Mouse (Mus musculus) forebrain, embryonic 16.5 days (tissue): ENCODE measurements around the gene Cacna1c. TPM values are rescaled to one million over a fixed set of nuclear protein-coding genes. Genes with fewer than 3 reads are reported as not detected.

Source experiments
- ATAC-seq: fragments of 200-750 bp; cut with Nextera tagmentation; 2 replicates; pipeline ENCODE4 v1.8.0; 2017; ENCODE audit warnings: mild to moderate bottlenecking, moderate library complexity
- H3K27ac ChIP-seq: fragments of 300-500 bp; sonication (generic); 2 replicates; pipeline ENCODE4 v1.5.1; 2014; ENCODE audit warnings: low read length, control low read depth
- H3K27me3 ChIP-seq: fragments of 300-500 bp; sonication (generic); replicated peaks from 2 replicates; pipeline ENCODE4 v1.6.1; 2014; ENCODE audit warnings: low read length; ENCODE audit not compliant: control insufficient read depth, insufficient read depth
- H3K36me3 ChIP-seq: fragments of 300-500 bp; sonication (generic); 2 replicates; pipeline ENCODE4 v1.6.1; 2014; ENCODE audit not compliant: control insufficient read depth, insufficient read depth
- H3K4me1 ChIP-seq: fragments of 300-500 bp; sonication (generic); replicated peaks from 2 replicates; pipeline ENCODE4 v1.6.1; 2014; ENCODE audit warnings: low read length; ENCODE audit not compliant: control insufficient read depth, insufficient read depth
- H3K4me2 ChIP-seq: fragments of 300-500 bp; sonication (generic); 2 replicates; pipeline ENCODE4 v1.6.1; 2014; ENCODE audit warnings: mild to moderate bottlenecking, low read length, control low read depth
- H3K4me3 ChIP-seq: fragments of 300-500 bp; sonication (generic); replicated peaks from 2 replicates; pipeline ENCODE4 v1.5.1; 2014; ENCODE audit warnings: mild to moderate bottlenecking, low read length, control low read depth
- H3K9ac ChIP-seq: fragments of 300-500 bp; sonication (generic); replicated peaks from 2 replicates; pipeline ENCODE4 v1.6.1; 2014; ENCODE audit warnings: low read depth, low read length, control low read depth
- H3K9me3 ChIP-seq: fragments of 300-500 bp; sonication (generic); 2 replicates; pipeline ENCODE4 v1.6.1; 2016; ENCODE audit warnings: low read length; ENCODE audit not compliant: control insufficient read depth
- WGBS: fragments of 180-500 bp; shearing (Covaris S2); extraction: QIAGEN DNeasy Blood & Tissue Kit; methylation state at CpG from one replicate; pipeline ENCODE4 v1.1.7; 2014; 5-methylcytosine and 5-hydroxymethylcytosine counted together
- polyA plus RNA-seq: library from polyadenylated mRNA; unstranded; fragments of >200 nt; fragmentation: Nextera tagmentation; extraction: Ambion mirVana; gene quantifications from 2 replicates; pipeline ENCODE4 v1.2.1, GENCODE M21; 2015

Cacna1c gene
- polyA plus RNA-seq, 1 experiment from 2014 or later: 9.8 TPM

DNA sequence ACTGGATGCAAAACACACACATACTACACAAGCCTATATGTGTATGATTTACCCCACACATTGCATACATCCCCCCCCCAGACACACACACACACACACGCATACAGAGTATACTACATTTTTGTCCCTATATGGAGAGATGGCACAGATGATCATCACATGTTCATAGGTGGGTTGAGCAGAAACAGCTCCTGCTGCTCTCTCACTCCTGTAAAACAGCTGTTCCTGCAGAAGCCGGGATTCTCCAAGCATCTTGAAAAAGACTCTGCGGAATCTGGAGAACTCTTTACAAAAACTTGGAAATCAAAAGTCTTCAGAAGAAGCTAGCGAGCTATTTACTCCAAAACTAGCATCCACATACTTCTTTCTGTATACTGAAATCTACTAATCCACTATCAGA, 63.4 kb downstream of the Cacna1c start:
- Histone ChIP-seq H3K27me3 (no peaks in the 10 kb centered on the region), H3K4me3 (no peak overlapping the region), H3K4me2 (no peak overlapping the region), H3K4me1 (peaks cover 3% of the 10 kb centered on the region; the same call in 1 of the 2 replicates), H3K27ac (no peak overlapping the region), H3K9ac (no peak overlapping the region), H3K36me3 (no peaks in the 10 kb centered on the region), H3K9me3 (no peaks in the 10 kb centered on the region)
- no peak for ATAC-seq
- 92% methylated on average over 4 of the region's 4 CpGs for WGBS

DNA sequence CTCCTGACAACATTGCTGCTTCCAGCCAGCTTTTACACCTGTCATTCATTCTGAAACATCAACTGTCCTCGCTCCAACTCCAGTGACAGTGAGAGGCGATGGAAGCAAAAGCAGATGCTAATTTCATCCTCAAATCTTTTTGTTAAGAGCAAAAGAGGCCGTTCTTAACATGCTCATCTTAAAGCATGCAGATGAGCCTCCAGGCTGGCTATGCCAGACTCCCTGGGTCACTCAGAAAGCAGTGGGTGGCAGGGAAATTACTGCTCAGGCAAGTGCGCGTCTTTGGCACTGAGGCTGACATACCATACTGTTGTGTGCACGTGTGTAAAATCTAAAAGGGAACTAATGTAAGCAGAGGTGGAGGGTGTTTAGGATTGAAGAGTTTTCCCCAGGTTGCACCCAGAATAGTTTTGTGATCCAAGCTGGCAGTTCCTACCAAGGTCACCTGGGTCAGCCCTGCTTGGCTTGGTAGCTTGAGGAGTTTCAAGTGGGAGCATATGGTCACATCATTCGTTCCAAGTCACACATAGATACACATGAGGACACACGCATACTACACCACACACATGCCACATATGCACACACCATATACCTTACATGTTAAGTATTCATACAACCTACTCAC, 64.0 kb downstream of the Cacna1c start:
- no peak; the same call in 1 of the 2 replicates for ATAC-seq
- H3K4me3 ChIP-seq: no peak overlapping the region
- H3K27ac ChIP-seq: no peak overlapping the region
- no peak overlapping the region for H3K4me2 ChIP-seq
- H3K36me3 ChIP-seq: no peaks in the 10 kb centered on the region
- H3K9me3 ChIP-seq: no peaks in the 10 kb centered on the region
- no peaks in the 10 kb centered on the region for H3K27me3 ChIP-seq
- WGBS: 53% methylated on average over 8 of the region's 8 CpGs
- peaks cover 3% of the 10 kb centered on the region; the same call in 1 of the 2 replicates for H3K4me1 ChIP-seq
- H3K9ac ChIP-seq: no peak overlapping the region

DNA sequence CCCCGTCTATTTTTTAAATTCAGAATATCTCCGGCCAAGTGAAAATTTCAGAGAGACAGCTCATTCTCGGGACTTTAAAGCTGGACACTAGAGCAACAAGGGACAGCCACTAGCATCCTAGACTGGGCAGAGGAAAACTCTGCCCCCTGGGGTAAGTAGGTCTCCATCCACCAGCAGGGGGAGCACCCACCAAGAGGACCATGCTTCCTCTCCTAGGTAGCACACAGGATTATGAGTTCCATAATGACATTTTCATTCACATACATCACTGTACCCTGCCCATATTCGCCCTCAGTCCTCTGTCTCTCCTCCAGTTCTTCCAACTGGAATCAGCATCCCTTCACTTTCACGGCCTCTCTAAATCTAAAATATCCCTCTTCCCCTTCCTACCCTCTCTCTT, 66.6 kb downstream of the Cacna1c start:
- H3K27me3 ChIP-seq: no peaks in the 10 kb centered on the region
- H3K36me3 ChIP-seq: no peaks in the 10 kb centered on the region
- no peak overlapping the region for H3K4me3 ChIP-seq
- WGBS: 82% methylated on average over 5 of the region's 5 CpGs
- ATAC-seq: no peak
- H3K9ac ChIP-seq: no peak overlapping the region
- no peaks in the 10 kb centered on the region for H3K9me3 ChIP-seq
- no peak overlapping the region for H3K27ac ChIP-seq
- no peak overlapping the region for H3K4me2 ChIP-seq
- H3K4me1 ChIP-seq: peaks cover 3% of the 10 kb centered on the region; the same call in 1 of the 2 replicates

DNA sequence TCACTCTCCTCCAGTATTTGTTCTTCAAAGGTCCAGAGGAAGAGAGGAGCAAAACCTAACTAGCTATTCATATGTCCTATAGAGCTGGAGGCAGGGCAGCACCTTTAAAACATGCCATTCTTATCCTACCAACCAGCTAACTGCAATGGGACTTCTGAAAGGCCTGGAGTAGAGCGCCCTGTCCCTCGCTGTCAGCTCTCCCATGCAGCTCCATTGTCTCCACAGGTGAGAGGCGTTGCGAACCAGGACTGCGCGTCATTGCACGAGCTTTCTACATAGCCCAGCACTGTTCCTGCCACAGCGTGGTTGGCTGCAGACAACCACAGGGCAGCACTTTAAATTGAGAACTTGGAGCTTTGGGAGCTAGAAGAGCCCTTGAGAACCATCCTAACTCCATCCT, 67.7 kb downstream of the Cacna1c start:
- H3K9ac ChIP-seq: no peak overlapping the region
- peaks cover 3% of the 10 kb centered on the region; the same call in 1 of the 2 replicates for H3K4me1 ChIP-seq
- H3K4me3 ChIP-seq: no peak overlapping the region
- ATAC-seq: no peak
- no peak overlapping the region for H3K4me2 ChIP-seq
- no peak overlapping the region for H3K27ac ChIP-seq
- no peaks in the 10 kb centered on the region for H3K36me3 ChIP-seq
- 89% methylated on average over 8 of the region's 8 CpGs for WGBS
- H3K9me3 ChIP-seq: no peaks in the 10 kb centered on the region
- H3K27me3 ChIP-seq: no peaks in the 10 kb centered on the region

DNA sequence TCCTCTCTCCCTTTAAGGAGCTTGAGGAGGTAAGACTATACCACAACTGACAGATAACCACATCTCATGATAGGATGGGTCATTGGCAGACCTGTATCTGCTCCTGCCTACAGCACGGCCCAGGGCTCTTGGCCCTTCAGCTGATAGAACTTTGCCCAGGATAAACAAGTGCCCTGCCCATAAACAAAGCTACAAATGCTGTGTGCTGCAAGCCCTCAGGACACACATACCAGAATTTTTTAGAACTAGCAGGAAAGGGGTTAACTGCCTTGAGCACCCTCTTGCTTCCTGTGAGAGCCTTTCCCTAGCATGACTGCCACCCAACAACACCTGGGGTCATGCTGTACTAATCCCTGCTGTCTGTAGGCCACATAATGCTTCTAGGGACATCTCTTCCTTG, 68.1 kb downstream of the Cacna1c start:
- H3K27ac ChIP-seq: no peak overlapping the region
- ATAC-seq: no peak

DNA sequence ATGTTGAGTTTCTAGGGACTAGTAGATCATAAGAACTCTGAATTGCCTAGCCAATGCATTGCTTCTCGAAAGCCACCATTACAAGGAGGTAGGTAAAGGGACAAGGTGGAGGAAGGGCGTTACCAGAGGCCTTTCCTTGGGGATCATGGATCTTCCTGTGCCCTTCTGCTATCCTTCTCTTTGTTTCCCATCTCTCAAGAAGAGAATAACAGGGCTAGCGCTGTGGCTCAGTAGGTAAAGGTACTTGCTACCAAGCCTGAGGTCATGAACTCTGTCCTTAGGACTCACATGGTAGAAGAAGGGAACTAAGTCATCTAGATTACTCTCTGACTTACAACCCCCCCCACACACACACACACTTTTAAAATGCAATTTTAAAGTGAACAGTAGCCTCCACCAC, 69.2 kb downstream of the Cacna1c start:
- no peaks in the 10 kb centered on the region for H3K9me3 ChIP-seq
- no peaks in the 10 kb centered on the region; the same call in 1 of the 2 replicates for H3K4me1 ChIP-seq
- 87% methylated on average over 3 of the region's 3 CpGs for WGBS
- no peak overlapping the region for H3K4me3 ChIP-seq
- H3K27ac ChIP-seq: no peak overlapping the region
- H3K27me3 ChIP-seq: no peaks in the 10 kb centered on the region
- no peak overlapping the region for H3K4me2 ChIP-seq
- H3K36me3 ChIP-seq: no peaks in the 10 kb centered on the region
- H3K9ac ChIP-seq: no peak overlapping the region
- no peak for ATAC-seq

More for the DNA sequence above, 68.1 kb downstream of the Cacna1c start:
- WGBS: 100% methylated on average over 1 of the region's 1 CpGs
- Histone ChIP-seq H3K4me2 (no peak overlapping the region), H3K36me3 (no peaks in the 10 kb centered on the region), H3K27me3 (no peaks in the 10 kb centered on the region), H3K9me3 (no peaks in the 10 kb centered on the region), H3K9ac (no peak overlapping the region), H3K4me1 (peaks cover 3% of the 10 kb centered on the region; the same call in 1 of the 2 replicates), H3K4me3 (no peak overlapping the region)

DNA sequence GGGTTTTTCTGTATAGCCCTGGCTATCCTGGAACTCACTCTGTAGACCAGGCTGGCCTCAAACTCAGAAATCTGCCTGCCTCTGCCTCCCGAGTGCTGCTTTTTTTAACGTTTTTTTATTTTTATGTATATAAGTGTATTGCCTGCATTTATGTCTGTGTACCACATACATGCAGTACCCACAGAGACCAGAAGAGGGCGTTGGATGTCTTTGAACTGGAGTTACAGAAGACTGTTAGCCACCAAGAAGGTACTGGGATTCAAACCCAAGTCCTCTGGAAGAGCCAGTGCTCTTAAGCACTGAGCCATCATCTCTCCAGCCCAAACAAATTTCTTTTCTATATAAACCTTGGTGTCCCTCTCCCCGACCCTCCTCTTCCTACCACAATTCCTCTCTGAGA, 77.8 kb downstream of the Cacna1c start:
- Histone ChIP-seq H3K27ac (no peak overlapping the region), H3K9me3 (no peaks in the 10 kb centered on the region), H3K27me3 (no peaks in the 10 kb centered on the region), H3K4me2 (no peak overlapping the region), H3K4me3 (no peak overlapping the region), H3K4me1 (no peaks in the 10 kb centered on the region), H3K36me3 (no peaks in the 10 kb centered on the region), H3K9ac (no peak overlapping the region)
- 66% methylated on average over 4 of the region's 4 CpGs for WGBS
- no peak for ATAC-seq

DNA sequence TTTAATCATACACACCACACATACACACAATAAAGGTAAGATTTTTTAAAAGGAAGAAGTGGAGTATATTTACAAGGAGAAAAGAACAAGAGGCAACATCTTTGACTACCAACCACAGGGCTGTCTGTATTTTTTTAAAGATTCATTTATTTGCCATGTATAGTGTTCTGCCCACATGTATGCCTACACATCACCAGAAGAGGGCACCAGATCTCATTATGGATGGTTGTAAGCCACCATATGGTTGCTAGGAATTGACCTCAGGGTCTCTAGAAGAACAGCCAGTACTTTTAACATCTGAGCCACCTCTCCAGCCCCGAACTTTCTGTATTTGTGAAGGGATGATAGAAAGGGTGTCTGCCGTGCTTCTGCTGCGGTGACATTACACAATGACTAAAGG, 79.9 kb downstream of the Cacna1c start:
- Histone ChIP-seq H3K9me3 (no peaks in the 10 kb centered on the region), H3K27ac (no peak overlapping the region)

DNA sequence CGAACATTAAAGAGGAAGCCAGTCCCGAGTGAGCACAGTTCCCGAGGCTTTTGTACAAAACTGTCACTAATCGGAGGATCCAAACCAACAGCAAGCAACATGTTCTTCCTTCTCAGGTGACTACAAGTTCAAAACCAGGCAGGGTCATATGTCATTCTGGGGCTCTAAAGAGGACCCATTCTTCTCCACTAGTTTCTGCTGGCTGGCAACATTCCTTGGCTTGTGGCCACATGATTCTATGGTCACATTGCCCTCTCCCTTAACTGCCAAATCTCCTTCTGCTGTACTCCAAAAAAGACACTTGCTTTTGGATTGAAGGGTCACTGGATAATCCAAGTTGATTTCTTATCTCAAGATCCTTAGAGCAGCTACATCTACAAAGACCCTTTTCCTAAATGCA, 82.9 kb downstream of the Cacna1c start:
- Histone ChIP-seq H3K36me3 (no peaks in the 10 kb centered on the region), H3K4me2 (no peak overlapping the region), H3K27ac (no peak overlapping the region), H3K9ac (no peak overlapping the region), H3K4me3 (no peak overlapping the region), H3K4me1 (peaks cover 7% of the 10 kb centered on the region), H3K27me3 (no peaks in the 10 kb centered on the region), H3K9me3 (no peaks in the 10 kb centered on the region)
- WGBS: 91% methylated on average over 4 of the region's 4 CpGs
- no peak for ATAC-seq

More for the DNA sequence above, 79.9 kb downstream of the Cacna1c start:
- Histone ChIP-seq H3K27me3 (no peaks in the 10 kb centered on the region), H3K4me2 (no peak overlapping the region), H3K36me3 (no peaks in the 10 kb centered on the region), H3K4me3 (no peak overlapping the region), H3K9ac (no peak overlapping the region), H3K4me1 (no peaks in the 10 kb centered on the region)
- no peak for ATAC-seq
- 94% methylated on average over 3 of the region's 3 CpGs for WGBS

DNA sequence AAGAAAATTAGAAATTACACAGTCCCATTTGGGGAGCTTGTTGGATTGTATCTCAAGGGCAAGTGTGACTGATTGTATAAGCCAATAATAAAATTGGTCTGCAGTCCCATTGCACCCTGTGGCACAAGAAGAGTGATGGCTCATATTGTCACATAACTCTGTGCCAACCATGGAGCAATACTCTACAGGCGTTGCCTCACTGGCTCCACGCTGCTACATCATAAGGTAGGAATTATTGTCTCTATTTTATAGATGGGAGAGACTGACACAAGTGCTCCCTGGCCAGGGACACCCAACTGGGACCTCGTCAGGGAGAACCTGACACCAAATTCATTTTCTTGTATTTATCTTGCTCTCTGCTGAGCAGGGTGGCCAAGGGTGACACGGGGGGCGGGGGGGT, 85.8 kb downstream of the Cacna1c start:
- H3K4me3 ChIP-seq: no peak overlapping the region
- no peaks in the 10 kb centered on the region; the same call in 1 of the 2 replicates for H3K27me3 ChIP-seq
- peaks cover 19% of the 10 kb centered on the region for H3K4me1 ChIP-seq
- H3K9me3 ChIP-seq: no peaks in the 10 kb centered on the region
- no peak overlapping the region for H3K9ac ChIP-seq
- H3K4me2 ChIP-seq: no peak overlapping the region
- H3K36me3 ChIP-seq: no peaks in the 10 kb centered on the region
- no peak overlapping the region for H3K27ac ChIP-seq
- WGBS: 86% methylated on average over 5 of the region's 5 CpGs
- no peak for ATAC-seq
